Mouse (Mus musculus) 416B (cell line): ENCODE data around the gene Top1.

Experiments used
- DNase-seq: peaks from one replicate; pipeline ENCODE4 v3.0.0; 2011; ENCODE audit warnings: low read depth

Gene Top1

DNA sequence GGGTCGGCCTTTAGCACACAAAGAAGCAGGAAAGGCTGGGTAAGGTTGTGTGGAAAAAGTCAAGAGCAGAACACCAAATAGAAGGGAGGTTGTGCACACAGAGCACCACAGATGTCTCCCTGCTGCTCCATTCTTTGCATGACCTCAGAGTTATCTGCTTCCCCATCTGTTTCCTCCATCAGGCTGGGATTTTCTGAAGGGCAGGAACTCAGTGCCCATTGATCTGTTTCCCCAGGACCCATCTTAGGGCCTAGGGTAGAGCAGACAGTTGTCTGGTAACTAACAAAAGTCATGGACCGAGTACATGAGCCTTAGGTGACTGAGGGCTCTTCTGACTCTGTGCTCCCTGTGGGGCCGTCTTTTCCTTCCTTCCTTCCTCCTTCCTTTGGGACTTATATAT lies 95.9 kb downstream of the Top1 start:
- DNase-seq = peak; percentile 91

DNA sequence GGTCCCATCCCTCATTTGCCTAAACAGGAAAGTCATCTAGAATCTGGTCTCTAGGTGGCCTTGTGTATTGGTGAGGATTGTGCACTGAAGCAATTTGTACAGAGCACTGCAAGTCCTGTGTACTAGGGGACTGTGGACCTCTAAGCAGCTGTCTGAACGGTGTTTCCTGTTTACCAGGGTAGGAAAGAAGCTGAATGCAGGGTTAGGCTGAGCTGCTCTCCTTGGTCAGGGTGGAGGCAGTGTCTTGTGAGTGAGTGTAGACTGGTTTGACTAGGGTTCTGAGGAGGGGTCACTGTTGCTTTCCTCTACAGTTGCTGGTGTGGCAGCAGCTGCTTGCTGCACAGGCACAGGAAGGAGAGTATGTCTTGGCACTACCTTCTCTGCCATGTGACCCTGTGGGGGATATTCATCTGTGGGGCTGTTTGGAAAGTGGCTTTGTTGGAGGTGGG lies 96.5 kb downstream of the Top1 start:
- DNase-seq = peak; percentile 55

DNA sequence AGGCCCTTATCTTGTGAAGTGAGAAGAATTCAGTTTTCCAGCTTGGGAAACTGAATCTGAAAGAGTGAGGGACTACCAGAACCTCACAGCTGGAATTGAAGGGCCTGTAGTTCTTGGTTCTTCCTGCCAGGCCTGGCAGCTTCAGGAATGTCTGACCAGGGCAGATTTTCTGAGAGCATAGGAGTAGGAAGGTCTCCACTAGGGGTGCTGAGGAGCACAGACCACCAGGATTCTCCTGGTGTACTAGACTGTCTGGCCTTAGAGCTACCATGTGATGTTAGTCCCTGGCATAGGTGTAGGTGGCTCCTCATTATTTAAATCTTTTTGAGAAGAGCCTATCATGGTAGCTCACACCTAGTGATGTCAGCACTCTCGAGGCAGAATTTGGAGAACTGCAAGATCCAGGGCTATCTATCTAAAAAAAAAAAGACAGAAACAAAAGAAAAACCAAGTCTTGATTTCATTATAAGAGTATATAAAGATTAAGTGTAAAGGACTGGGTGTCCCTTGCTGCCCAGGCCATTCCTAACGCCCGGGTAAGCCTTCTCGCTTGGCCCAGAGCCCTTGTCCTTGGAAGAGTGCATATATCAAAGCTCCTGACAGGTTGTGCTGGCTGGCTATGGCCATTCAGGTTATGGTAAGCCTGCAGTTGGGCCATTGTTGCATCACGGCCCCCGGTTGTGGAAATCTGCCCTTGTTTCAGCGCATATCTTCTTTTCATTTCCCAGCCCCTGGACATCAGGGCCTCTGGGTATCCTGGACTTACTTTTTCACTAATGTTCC lies 98.5 kb downstream of the Top1 start:
- peak; percentile 39 for DNase-seq

DNA sequence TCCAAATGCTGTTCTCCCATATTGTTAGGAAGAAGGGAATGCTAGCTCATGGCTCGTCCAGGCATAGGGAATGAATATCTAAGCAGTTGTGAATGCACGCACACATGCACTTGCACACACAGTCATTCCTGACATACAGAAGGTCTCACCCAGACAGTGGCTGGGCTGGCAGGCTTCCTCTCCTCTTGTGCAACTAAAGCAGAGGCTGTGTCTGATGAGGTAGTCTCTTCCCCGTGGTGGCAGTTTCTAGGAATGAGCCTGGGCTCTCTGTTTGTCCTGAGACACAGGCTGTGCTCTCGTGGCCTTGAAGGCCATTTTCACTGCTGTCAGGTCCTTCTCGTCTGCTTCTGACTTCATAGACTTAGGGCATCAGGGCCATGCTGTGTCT lies 99.1 kb downstream of the Top1 start:
- DNase-seq = peak; percentile 62

DNA sequence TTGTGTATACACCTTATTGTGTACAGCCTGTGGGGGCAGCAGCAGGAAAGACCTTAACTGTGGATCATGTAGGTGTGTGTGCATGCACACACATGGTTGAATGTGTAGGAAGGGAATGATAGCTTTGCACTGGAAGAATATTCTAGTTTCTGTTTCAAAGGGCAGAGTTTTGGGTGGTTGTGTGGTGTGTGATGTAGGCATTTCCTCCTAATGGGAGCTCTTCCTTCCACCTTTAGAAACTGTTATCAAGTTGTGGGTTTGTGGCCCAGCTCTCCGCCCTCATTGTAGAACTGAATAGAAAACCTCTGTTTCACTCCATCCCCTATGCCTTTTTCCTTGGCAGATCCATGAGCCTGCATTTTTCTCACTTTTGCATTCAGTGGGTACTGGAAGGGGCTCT lies 99.8 kb downstream of the Top1 start:
- DNase-seq = peak; percentile 73

DNA sequence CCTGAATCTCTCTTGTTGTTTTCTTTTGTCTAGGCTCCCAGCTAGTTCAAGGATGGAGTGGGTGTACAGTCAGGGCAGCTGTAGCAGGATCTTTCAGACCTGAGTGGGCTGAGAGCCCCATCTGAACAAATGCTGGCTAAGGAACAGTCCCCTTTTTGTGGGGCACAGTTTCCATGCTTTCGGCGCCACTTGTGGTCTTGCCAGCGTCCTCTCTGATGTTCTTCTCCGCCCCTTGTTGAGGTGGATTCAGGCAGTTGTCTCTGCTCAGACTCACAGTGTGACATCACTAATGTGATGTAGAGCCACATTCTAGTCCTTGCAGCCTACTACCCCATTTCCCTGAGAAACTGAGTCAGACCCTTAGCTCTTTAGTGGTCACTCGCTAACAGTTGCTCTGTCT lies 100.9 kb downstream of the Top1 start:
- no peak for DNase-seq

DNA sequence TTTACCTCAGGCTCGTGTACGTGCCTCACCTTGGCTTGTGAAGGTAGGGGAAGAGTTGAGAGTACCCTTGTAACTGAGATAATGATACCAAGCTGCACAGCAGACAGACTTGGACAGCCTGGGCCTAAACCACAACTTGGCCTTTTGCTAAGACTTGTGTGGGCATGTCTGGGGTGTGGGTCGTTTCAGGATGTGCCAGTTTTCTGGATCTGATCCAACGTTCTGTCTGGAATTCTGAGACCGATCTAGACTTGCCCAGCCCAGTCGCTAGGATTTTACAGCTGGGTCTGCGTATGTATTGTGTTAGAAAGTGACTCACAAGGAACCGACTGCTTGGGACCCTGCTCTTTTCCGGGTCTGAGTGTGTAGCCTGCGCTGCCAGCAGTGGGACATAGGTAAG lies 101.4 kb downstream of the Top1 start:
- no peak for DNase-seq

DNA sequence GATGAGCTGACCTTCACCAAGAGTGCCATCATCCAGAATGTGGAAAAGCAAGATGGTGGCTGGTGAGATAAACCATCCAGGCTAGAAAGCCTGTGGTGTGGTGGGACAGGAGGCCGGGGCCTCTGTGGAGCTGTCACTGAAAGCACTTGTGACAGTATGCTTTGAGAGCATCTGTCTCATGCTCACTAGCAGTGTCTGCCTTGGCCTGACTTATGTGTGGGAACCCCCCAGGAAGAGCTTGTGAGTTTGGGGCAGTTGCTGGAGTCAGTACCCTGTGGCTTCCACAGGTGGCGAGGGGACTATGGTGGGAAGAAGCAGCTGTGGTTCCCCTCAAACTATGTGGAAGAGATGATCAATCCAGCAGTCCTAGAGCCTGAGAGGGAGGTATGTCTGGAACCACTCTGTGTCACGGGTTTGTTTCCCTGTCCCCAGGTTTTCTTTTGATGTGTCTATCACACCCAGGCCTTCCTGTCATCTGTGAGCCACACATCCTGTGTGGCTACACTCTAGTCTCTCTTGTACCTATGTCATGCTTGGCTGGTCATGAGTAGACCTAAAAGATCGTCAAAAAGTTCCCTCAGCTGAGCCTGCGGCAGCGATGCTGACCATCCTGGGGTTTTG lies 111.0 kb downstream of the Top1 start:
- peak; percentile 21 for DNase-seq

DNA sequence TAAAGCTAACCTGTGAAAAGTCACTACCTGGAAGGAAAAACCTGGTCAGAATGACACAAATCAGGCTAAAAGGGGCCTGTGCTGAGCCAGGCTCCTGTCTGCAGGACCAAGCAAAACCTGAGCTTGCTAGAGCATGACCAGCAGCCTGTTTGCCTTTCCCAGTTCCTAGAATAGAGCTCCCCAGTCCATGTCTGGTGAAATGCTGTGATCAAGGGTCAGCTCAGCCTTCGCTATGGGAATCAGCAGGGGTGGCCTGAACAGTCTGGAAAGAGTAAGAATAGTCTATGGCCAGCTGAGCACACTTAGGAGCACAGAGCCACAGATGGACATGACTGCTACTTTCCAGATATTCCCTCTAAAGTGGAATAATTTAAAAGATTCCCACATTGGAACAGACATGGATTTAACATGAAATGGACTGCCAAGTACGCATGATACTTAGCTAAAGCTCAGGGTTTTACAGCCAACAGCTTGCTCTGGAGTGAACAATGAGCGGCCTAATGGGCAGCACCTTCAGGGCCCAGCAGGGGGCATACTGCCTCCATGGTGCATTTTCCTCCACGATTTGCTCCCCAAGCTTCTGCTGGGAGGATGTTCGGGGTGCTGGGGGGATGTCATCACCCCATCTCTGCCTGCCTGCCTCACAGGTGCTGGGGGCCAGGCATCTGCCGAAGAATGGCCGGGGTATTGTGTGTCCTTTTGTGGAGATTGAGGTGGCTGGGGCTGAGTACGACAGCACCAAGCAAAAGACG lies 114.9 kb downstream of the Top1 start:
- DNase-seq = no peak

DNA sequence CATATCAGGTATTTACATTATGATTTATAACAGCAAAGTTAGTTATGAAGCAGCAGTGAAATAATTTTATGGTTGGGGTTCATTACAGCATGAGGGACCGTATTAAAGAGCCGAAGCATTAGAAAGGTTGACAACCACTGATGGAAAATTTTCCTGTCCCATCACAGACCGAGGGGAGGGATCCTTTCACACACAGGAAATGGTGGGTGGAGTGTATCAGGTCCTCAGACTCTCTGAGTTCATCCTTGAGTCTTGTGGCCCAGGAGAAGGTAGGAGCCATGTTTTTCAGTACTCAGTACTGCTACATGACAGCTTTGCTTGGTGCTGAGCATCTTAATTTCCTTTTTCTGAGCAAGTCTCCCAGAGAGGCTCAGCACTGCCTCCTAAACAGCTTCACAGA lies 118.1 kb downstream of the Top1 start:
- DNase-seq = no peak

DNA sequence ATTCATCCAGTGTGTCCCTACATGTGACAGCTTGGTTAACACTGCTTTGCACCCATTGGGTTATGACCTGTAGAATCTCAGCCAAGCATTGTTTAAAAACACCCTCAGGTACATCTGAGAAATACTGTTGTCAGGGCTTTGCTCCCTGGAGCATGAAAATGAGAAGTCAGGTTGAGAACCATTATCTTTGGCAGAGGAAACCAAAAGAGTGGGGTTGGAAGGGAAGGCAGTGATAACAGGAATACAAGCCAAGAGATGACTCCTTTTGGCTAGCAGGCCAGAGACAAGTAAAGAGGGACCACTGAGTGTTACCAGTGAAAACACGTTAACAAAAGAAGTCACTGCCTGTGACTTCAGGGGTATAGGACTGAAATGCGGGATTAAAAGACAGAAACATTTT lies 118.7 kb downstream of the Top1 start:
- DNase-seq = no peak

DNA sequence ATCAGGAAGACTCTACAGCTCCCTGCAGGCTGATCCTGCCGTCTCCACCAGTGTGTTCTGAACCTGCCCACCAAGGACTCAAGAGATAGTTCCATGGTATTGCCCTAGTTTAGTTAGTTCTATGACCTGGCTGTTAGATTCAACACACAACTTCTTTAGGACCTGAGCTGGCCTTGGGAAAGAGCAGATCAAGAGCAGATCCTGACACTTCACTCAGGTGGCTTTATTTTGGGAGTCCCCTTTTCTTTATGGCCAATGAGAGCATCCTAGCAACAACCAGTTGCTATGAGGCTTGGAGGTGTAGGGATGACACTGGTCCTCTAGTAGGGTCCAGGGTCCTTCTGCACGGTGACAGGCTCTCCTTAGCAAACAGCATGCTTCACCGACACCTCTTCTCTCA lies 119.4 kb downstream of the Top1 start:
- DNase-seq = no peak

DNA sequence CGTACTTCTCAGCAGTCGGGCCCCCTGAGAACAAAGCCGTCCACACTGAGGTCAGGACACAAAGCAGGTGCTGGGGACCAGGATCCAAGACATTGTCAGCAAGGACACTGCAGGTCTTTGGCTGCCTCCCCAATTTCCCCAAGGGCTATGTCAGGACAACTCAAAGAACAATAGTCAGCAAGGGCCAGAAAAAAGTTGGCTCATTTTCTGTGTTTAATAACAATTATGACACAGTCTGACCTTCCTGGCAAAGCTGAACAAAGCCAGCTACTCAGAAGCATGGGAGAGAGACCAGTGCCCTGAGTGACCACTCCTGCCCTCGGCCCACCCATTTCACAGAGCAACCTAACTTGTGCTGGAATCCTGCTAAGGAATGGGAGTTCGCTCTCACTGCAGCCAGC lies 120.7 kb downstream of the Top1 start:
- DNase-seq = no peak

DNA sequence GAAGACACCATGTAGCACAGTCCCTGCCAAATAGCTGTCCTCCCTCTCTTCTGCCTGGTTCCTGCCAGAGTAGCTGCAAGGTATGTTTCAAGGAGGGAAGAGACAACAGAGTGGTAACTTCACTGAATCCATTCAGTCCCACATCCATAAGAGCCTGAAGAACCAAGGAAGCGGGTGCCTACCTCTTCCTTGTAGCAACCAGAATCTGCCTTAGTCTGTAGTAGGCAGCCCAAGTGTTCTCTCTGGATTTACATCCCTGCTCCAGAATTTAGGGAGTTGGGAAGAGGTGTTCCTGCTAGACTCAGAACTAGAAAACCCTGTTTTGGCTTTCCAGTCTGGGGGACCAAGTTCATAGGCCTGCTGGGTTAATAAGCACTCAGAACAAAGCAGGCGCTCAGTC lies 121.5 kb downstream of the Top1 start:
- DNase-seq = no peak

DNA sequence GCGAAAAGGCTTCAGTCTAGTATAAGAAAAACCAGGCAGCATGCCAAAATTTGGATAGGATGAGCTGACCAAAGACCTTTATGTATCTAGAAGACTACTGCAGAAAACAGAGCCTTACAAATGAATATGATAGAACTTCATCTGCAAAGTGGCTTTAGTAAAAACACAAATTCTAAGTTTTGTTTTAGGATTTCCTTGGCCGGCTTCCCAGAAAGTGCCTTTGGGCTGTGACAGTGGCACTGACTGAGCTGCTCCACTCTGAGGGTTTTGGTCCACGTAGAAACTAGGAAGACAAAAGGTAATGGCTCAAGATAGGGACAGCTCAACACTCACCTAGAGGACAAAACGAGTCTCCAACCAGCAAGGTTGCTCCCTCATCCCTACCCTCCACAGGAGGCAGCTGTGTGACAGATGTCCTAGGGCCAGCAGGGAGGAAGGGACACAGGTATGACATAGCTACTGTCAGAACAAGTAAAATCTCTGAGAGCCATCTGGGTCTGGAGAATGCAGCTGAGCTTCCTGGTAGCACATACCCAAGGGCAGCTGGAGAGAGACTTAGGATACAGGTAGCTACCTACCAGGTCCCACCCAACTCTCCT lies 122.5 kb downstream of the Top1 start:
- no peak for DNase-seq

DNA sequence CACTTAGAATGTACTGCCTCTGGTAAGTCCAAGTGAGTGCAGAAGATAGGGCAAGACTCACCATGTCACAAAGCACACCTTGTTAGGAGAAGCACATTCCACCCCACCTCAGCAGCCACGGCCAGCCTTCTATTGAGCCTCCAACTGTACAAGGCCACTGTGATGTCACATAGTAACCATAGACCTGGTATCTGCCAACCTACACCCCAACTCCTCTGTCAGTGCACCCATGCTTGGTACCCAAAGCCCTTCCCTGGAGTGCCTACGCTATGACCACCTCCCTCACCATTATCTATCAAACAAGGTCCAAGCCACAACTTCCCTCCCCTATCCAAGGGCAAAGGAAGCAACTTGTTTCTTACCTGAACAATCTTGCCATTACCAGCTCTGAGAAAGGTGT lies 123.3 kb downstream of the Top1 start:
- no peak for DNase-seq

DNA sequence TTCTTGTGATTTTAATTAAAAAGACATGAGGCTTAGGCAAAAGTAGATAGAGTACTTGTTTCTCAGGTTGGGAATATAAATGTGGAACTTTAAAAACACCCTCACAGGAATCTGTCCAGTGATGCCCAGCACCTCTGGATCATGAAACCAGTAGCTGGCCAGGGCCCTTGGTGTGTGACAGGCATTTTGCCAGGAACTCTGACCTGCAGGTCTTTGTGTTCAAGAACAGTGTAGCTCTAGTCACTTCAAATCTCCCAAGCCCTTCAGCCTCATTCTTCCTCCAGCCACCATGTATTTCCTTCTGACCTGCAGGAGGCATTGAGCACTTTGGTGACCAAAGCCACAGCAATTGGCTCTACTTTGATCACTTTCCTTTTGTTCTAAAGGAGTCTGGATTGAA lies 124.7 kb downstream of the Top1 start:
- no peak for DNase-seq

DNA sequence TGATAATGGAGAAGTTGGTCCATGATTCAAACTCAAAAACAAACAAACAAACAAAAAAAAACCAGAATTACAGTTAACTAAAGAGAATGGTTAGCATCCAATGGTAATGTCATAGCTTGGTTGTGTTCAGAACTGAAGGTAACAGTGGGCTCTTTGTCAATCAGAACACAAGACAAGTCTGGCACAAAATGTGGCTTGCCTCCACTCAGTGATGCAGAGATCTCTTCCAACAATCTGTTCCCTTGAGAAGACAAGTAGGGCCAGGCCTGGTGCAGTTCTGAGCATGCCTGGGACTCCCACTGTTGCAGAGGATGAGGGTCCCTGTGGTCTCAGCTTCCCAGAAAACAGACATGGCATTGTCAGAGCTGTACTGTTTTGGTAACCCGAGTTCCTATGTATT lies 125.2 kb downstream of the Top1 start:
- DNase-seq = no peak

DNA sequence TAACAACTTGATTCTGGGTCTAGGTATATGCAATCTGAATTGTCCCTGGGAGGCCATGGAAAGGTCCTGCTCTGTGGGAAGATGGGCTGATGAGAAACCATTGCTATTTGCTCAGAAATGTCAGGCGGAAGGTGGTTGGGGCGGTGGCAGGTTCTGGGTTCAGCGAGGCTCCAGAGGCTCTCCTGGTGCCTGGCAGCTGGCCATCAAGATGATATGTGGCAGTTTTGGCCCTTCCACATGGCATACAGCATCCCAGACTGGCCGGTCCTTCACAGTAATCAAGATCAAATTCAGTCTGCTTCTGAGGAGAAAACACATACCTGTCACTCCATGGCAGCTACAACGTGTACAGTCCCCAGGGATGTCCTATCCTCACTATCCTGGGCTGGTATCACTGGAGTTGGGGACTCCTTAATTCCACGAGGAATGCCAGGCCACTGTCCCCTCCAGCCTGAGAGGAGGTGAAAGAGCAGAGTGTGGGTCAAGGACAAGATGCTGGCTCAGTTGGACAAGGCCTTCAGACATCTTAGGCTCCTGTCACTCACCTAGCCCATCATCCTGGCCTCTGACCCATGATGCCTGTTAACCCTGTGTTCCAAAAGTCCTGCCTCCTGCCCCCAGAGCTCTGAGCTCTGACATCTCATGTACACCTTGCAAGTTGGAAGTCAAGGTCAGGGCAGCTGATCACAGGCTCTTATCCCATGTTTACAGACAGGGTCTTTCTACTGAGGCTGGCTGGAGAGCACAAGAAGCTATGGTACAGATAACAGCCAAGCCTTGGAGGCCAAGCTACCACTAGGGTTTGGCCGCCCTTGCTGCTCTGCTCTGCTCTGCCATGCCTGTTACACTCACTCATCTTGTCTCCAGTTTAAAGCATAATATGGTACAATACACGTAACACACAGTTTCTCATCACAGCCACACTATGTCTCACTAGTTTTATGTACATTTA lies 125.9 kb downstream of the Top1 start:
- no peak for DNase-seq
